9 mouse cellular contexts compared by ENCODE assay signal in the genomic region with DNA sequence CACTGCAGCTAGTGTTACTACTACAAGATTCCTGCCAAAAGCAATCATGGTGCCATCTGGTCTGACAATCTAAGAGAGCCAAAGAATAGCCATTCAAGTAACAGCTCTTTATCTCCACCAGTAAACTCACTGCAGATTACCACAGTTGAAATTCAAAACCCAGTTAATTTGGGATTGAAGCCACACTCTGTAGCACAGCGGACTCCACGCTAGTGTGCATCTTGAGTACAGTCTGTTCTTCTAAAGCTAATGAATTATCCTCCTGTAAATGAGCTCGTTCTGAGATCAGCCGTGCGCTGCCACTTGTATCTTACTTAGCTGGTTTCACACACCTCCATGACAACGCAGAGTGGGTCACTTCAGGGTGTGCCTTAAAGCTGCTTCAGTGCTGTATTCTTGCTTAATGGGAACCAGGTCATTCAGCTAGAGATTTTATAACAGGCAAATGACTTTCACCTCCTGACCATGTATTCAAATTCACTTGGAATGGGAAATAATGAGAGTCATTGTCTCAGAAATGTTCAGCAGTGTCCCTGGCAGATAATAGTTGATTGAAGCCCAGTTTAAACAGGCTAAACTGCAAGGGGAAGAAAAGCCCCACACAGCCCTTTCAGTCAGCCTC.
A peak's percentile ranks its signal among the peaks of the same experiment; 100 is the strongest.
DNase-seq lines count a peak whose midpoint lies in the region; ATAC-seq and TF ChIP-seq lines count a peak whose summit lies in the region.
"Had no signal": no experiment of that assay in that cellular context is flagged by ENCODE, and none has a peak within 500 bp of the region (broad histone marks: within the 10 kb centered on the region; RNA-seq: fewer than 3 reads in every experiment).

No protein-coding gene starts in this region.

- peaks cover 4% of the 10 kb centered on the region; the same call in 1 of the 2 replicates for H3K36me3 ChIP-seq in liver, postnatal 0 days (replicated peaks; ENCODE audit: insufficient read depth, low read length)
- no peaks in the 10 kb centered on the region for H3K36me3 ChIP-seq in liver, embryonic 11.5 days (ENCODE audit: control insufficient read depth, insufficient read depth, low read length)
- H3K36me3 ChIP-seq: liver, embryonic 13.5 days had no signal

- 83% methylated on average over 6 of the region's 6 CpGs for WGBS in liver, postnatal 0 days (ENCODE audit: insufficient replicate concordance)
- 78% methylated on average over 6 of the region's 6 CpGs for WGBS in liver, embryonic 11.5 days

- no peak overlapping the region for H3K27ac ChIP-seq in liver, postnatal 0 days (ENCODE audit: low read depth)
- H3K27ac ChIP-seq in liver, embryonic 11.5 days (ENCODE audit: low read depth, low read length): no peak overlapping the region
- H3K27ac ChIP-seq: liver, embryonic 13.5 days had no signal

- no peak overlapping the region for H3K9ac ChIP-seq in liver, postnatal 0 days (replicated peaks)
- no peak overlapping the region for H3K9ac ChIP-seq in liver, embryonic 11.5 days (ENCODE audit: low read depth, low read length)
- H3K9ac ChIP-seq: liver, embryonic 13.5 days had no signal

- TF ChIP-seq EP300 in liver, postnatal 0 days (IDR thresholded peaks at IDR 0.05; ENCODE audit: low read depth): no peak

- H3K4me2 ChIP-seq in liver, postnatal 0 days (ENCODE audit: low read depth, low read length): no peak overlapping the region
- H3K4me2 ChIP-seq in liver, embryonic 11.5 days: no peak overlapping the region
- H3K4me2 ChIP-seq: liver, embryonic 13.5 days had no signal

- TF ChIP-seq CTCF in liver, postnatal 0 days (IDR thresholded peaks at IDR 0.05; ENCODE audit: low read depth): no peak

- ATAC-seq in liver, postnatal 0 days: no peak
- no peak for ATAC-seq in liver, embryonic 11.5 days (replicated peaks; ENCODE audit: low FRiP score)

- H3K9me3 ChIP-seq in liver, postnatal 0 days (ENCODE audit: low read length): no peaks in the 10 kb centered on the region
- no peaks in the 10 kb centered on the region for H3K9me3 ChIP-seq in liver, embryonic 11.5 days (ENCODE audit: control insufficient read depth, low read length)
- H3K9me3 ChIP-seq: liver, embryonic 13.5 days had no signal

- peak; percentile 8 for DNase-seq in lung, postnatal 10 days
- DNase-seq in lung, postnatal 14 days: no peak
- peak; percentile 21 to 67 for DNase-seq in frontal cortex, postnatal 10 days (ENCODE audit: low spot score in 2 of 2)
- DNase-seq in left cerebral cortex, adult 9 months (ENCODE audit: low spot score in 2 of 2): peak; percentile 58 to 62
- peak; percentile 28 for DNase-seq in right cerebral cortex, postnatal 4 days
- DNase-seq in liver, postnatal 0 days: no peak
- DNase-seq in heart, postnatal 4 days: no peak
- DNase-seq in liver, embryonic 11.5 days (ENCODE audit: low spot score): no peak
- DNase-seq: liver, embryonic 13.5 days had no signal

- no peaks in the 10 kb centered on the region for H3K4me1 ChIP-seq in liver, postnatal 0 days (ENCODE audit: insufficient read depth)
- no peaks in the 10 kb centered on the region for H3K4me1 ChIP-seq in liver, embryonic 11.5 days (replicated peaks; ENCODE audit: control insufficient read depth, insufficient read depth, low read length)
- H3K4me1 ChIP-seq: liver, embryonic 13.5 days had no signal

- H3K27me3 ChIP-seq in liver, postnatal 0 days (ENCODE audit: insufficient read depth, low read length): no peaks in the 10 kb centered on the region
- H3K27me3 ChIP-seq in liver, embryonic 11.5 days (replicated peaks; ENCODE audit: control insufficient read depth, insufficient read depth, low read length): no peaks in the 10 kb centered on the region
- H3K27me3 ChIP-seq: liver, embryonic 13.5 days had no signal

- H3K4me3 ChIP-seq in liver, postnatal 0 days (ENCODE audit: low read depth, low read length): no peak overlapping the region
- H3K4me3 ChIP-seq in liver, embryonic 11.5 days (ENCODE audit: low read depth, low read length): no peak overlapping the region
- H3K4me3 ChIP-seq: liver, embryonic 13.5 days had no signal

Comparison
In these comparisons a context has a peak if more than half of its experiments do, and no peak if none do; other contexts are left out.
1. DNase-seq: peak in lung, postnatal 10 days (single experiment), frontal cortex, postnatal 10 days (2 of 2), left cerebral cortex, adult 9 months (2 of 2) and right cerebral cortex, postnatal 4 days (single experiment); none in lung, postnatal 14 days (single experiment), liver, postnatal 0 days (single experiment), heart, postnatal 4 days (single experiment) and liver, embryonic 11.5 days (single experiment).